Mouse (Mus musculus): ENCODE measurements around the gene Rcan1.

DNA sequence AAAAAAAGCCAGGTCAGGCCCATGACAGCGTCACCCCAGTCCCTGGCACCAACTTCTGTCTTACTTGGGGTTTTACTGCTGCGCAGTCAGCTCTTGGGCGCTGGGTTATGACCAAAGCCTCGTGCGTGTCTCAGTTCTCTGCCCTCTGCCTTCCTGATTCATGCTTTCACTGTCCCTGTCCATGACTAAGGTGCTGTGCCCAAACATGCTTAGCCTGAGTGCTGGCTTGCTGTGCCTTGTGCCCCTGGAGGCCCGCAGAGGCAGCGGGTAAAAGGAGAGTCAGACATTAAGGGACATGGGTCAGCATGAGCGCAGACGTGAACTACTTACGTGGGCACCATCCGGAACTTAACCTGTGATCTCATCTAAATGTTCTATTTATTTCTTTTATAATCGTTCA is 51.6 kb downstream of the Rcan1 start:
- no peak for TF ChIP-seq POLR2A (IDR thresholded peaks at IDR 0.05; ENCODE audit: borderline replicate concordance, extremely low read depth, insufficient read depth, insufficient read length, poor library complexity, severe bottlenecking)
- no peak for TF ChIP-seq CTCF (IDR thresholded peaks at IDR 0.05; ENCODE audit: borderline replicate concordance, extremely low read depth, insufficient read depth, insufficient read length)
